Mouse (Mus musculus) limb, embryonic 14.5 days (tissue): Measurements from ENCODE around the gene Inpp4a. TPM values are rescaled to one million over a fixed set of nuclear protein-coding genes. Genes with fewer than 3 reads are reported as not detected.

Experiments
- ATAC-seq: fragments of 200-750 bp; cut with Nextera tagmentation; 2 replicates; pipeline ENCODE4 v1.8.0; 2017; ENCODE audit warnings: low read depth, moderate number of reproducible peaks, moderate TSS enrichment; ENCODE audit not compliant: low FRiP score
- DNase-seq: peaks from one replicate; pipeline ENCODE4 v3.0.0-alpha.2; 2015; ENCODE audit warnings: low spot score
- H3K27ac ChIP-seq: fragments of 300-500 bp; sonication (generic); replicated peaks from 2 replicates; pipeline ENCODE4 v1.5.1; 2014; ENCODE audit warnings: low read depth, mild to moderate bottlenecking, low read length, moderate library complexity, mixed read lengths
- H3K27me3 ChIP-seq: fragments of 300-500 bp; sonication (generic); 2 replicates; pipeline ENCODE4 v1.6.1; 2014; ENCODE audit warnings: low read length, mixed read lengths; ENCODE audit not compliant: control insufficient read depth, insufficient read depth
- H3K36me3 ChIP-seq: fragments of 300-500 bp; sonication (generic); 2 replicates; pipeline ENCODE4 v1.6.1; 2014; ENCODE audit warnings: mild to moderate bottlenecking, low read length, moderate library complexity, mixed read lengths; ENCODE audit not compliant: control insufficient read depth, insufficient read depth
- H3K4me1 ChIP-seq: fragments of 300-500 bp; sonication (generic); 2 replicates; pipeline ENCODE4 v1.6.1; 2014; ENCODE audit warnings: antibody characterized with exemption, low read length, mixed read lengths; ENCODE audit not compliant: control insufficient read depth, insufficient read depth
- H3K4me2 ChIP-seq: fragments of 300-500 bp; sonication (generic); replicated peaks from 2 replicates; pipeline ENCODE4 v1.6.1; 2014; ENCODE audit warnings: low read depth, mild to moderate bottlenecking, low read length, moderate library complexity; ENCODE audit not compliant: severe bottlenecking
- H3K4me3 ChIP-seq: fragments of 300-500 bp; sonication (generic); replicated peaks from 2 replicates; pipeline ENCODE4 v1.5.1; 2014; ENCODE audit warnings: low read length
- H3K9ac ChIP-seq: fragments of 300-500 bp; sonication (generic); 2 replicates; pipeline ENCODE4 v1.6.1; 2014; ENCODE audit warnings: mild to moderate bottlenecking, low read depth, low read length, moderate library complexity; ENCODE audit not compliant: severe bottlenecking
- H3K9me3 ChIP-seq: fragments of 300-500 bp; sonication (generic); 2 replicates; pipeline ENCODE4 v1.6.1; 2016; ENCODE audit warnings: low read length; ENCODE audit not compliant: control insufficient read depth
- POLR2A ChIP-seq: fragments of 200-500 bp; IDR thresholded peaks from 2 replicates; pipeline ENCODE4 v1.8.0; 2012; ENCODE audit warnings: inconsistent platforms, mild to moderate bottlenecking, moderate library complexity, borderline replicate concordance; ENCODE audit not compliant: insufficient read depth, insufficient read length; ENCODE audit errors: extremely low read depth
- WGBS: fragments of 180-500 bp; shearing (Covaris S2); extraction: QIAGEN DNeasy Blood & Tissue Kit; methylation state at CpG from one replicate; pipeline ENCODE4 v1.1.7; 2014; 5-methylcytosine and 5-hydroxymethylcytosine counted together
- polyA plus RNA-seq, 2 experiments: library from polyadenylated mRNA; depleted of rRNA in 1 of 2; stranded (reverse) in 1 of 2; unstranded in 1 of 2; fragments of >200 nt; fragmentation: Nextera tagmentation in 1 of 2; extraction: Ambion mirVana in 1 of 2; gene quantifications; 2 replicates each; pipeline versions ENCODE4 v1.2.1 to v1.2.3; 2012 to 2014

Inpp4a gene
- polyA plus RNA-seq, 2 experiments: 13.6 to 16.6 TPM

DNA sequence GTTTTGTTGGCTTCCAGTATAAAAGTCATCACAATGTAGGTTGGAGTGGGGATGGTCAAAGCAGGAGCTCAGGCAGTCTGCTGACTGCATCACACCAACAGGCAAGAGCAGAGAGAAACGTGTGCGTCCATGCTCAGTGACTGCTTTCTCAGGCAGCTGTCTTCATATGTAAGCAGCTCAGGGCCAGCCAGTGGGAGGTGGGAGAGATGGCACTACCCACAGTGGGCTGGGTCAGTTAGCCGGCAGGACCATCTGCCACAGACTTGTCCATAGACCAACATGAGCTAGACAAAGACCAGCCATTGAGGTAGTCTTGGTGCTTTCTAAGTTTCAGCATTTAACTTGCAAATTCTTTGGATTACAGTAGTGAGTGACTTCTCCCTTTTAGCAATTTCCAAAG lies 56.6 kb downstream of the Inpp4a start:
- Histone ChIP-seq H3K4me1 (no peaks in the 10 kb centered on the region), H3K27ac (no peak overlapping the region), H3K9ac (no peak overlapping the region), H3K4me3 (no peak overlapping the region), H3K27me3 (no peaks in the 10 kb centered on the region), H3K36me3 (no peaks in the 10 kb centered on the region; the same call in 1 of the 2 replicates), H3K9me3 (no peaks in the 10 kb centered on the region), H3K4me2 (no peak overlapping the region)
- ATAC-seq: no peak
- DNase-seq: no peak
- no peak for TF ChIP-seq POLR2A
- 94% methylated on average over 3 of the region's 3 CpGs for WGBS

GRCm38 (mm10) chr1:37357173-37357572 lies 57.5 kb downstream of the Inpp4a start:
- Histone ChIP-seq H3K9me3 (no peaks in the 10 kb centered on the region), H3K27me3 (no peaks in the 10 kb centered on the region), H3K36me3 (no peaks in the 10 kb centered on the region; the same call in 1 of the 2 replicates), H3K4me1 (no peaks in the 10 kb centered on the region), H3K4me3 (no peak overlapping the region), H3K9ac (no peak overlapping the region), H3K4me2 (no peak overlapping the region), H3K27ac (no peak overlapping the region)
- no peak for ATAC-seq
- TF ChIP-seq POLR2A: no peak
- DNase-seq: no peak
- WGBS: 86% methylated on average over 6 of the region's 6 CpGs

DNA sequence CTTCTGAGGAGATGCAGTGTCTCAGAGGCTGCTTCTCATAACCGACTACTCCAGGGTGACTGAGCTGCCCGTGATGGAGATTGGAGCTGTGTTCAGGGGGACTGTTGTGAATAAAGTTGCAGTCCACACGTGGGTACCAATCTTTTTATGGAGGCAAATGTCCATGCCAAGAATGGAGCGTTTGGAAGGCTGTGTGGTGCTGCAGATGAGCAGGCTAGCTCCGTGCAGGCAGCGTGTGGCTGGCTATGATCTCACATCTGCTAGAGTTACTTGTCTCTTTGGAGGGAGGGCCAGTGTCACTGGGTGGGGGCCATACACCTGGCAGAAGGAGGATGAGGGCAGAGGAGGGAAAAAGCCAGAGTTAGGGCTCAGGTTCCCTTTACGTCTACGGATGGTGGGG lies 59.0 kb downstream of the Inpp4a start:
- H3K9ac ChIP-seq: no peak overlapping the region
- no peak overlapping the region for H3K27ac ChIP-seq
- no peaks in the 10 kb centered on the region; the same call in 1 of the 2 replicates for H3K36me3 ChIP-seq
- no peaks in the 10 kb centered on the region for H3K9me3 ChIP-seq
- H3K4me2 ChIP-seq: no peak overlapping the region
- no peak for DNase-seq
- 73% methylated on average over 8 of the region's 8 CpGs for WGBS
- no peak for TF ChIP-seq POLR2A
- no peak overlapping the region for H3K4me3 ChIP-seq
- H3K27me3 ChIP-seq: no peaks in the 10 kb centered on the region
- no peaks in the 10 kb centered on the region for H3K4me1 ChIP-seq
- ATAC-seq: no peak

DNA sequence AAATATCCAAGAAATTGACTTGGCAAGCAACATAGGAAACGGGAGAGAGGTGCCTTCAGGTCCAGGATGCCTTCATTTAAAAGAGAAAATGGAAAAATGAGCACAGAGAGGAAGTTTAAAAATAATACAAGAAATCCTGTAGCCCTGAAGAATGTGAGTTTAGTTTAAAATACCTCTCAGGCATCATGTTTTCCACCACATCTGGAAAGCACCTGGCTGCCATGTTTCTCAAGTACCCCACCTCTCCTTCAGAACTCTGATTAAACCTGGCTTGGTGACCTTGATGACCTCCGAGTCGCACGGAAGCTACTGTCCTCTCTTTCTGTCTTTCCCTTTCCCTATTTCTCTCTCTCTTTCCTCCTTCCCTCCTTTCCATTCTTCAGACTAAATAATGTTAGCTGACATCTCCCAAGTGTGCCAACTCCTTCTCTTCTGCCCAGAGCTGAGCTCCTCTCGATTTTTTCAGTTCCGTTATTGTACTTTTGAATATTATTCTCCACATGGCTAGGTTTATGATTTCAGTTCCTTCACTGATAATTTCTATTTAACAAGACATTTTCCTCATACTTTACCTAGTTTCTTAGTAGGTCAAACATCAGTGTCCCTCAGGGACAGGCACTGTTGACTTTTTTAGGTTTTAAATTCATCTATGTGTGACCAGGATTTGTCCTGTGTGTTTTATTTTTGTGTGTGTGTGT lies 59.9 kb downstream of the Inpp4a start:
- no peak for TF ChIP-seq POLR2A
- Histone ChIP-seq H3K4me3 (no peak overlapping the region), H3K9me3 (no peaks in the 10 kb centered on the region), H3K9ac (no peak overlapping the region), H3K4me1 (no peaks in the 10 kb centered on the region), H3K4me2 (no peak overlapping the region), H3K36me3 (no peaks in the 10 kb centered on the region; the same call in 1 of the 2 replicates), H3K27ac (no peak overlapping the region), H3K27me3 (no peaks in the 10 kb centered on the region)
- DNase-seq (no peak), ATAC-seq (no peak)
- WGBS: 72% methylated on average over 6 of the region's 6 CpGs

GRCm38 (mm10) chr1:37360781-37361180 lies 61.1 kb downstream of the Inpp4a start:
- no peak for DNase-seq
- Histone ChIP-seq H3K27me3 (no peaks in the 10 kb centered on the region), H3K4me3 (no peak overlapping the region), H3K36me3 (no peaks in the 10 kb centered on the region; the same call in 1 of the 2 replicates), H3K9me3 (no peaks in the 10 kb centered on the region), H3K9ac (no peak overlapping the region), H3K27ac (no peak overlapping the region), H3K4me2 (no peak overlapping the region), H3K4me1 (no peaks in the 10 kb centered on the region)
- no peak for TF ChIP-seq POLR2A
- 82% methylated on average over 3 of the region's 3 CpGs for WGBS
- no peak for ATAC-seq
